Mouse (Mus musculus): ENCODE data around the gene 1520401A03Rik. TPM values are rescaled to one million over a fixed set of nuclear protein-coding genes. Genes with fewer than 3 reads are reported as not detected.

1520401A03Rik gene
- polyA plus RNA-seq, 1 experiment from 2014 or later: 0.21 TPM

- Histone ChIP-seq H3K4me3 (ENCODE audit: low read depth, low read length) (peak within 1 kb of the TSS; percentile 31), H3K9me3 (ENCODE audit: control insufficient read depth, low read length) (no peaks in the 10 kb centered on the region), H3K36me3 (ENCODE audit: control insufficient read depth, insufficient read depth, low read length) (no peaks in the 10 kb centered on the region; the same call in 1 of the 2 replicates), H3K4me2 (ENCODE audit: low read depth, low read length) (peak within 1 kb of the TSS; percentile 74), H3K9ac (replicated peaks; ENCODE audit: low read depth, low read length) (peak within 1 kb of the TSS; percentile 46; the same call in 1 of the 2 replicates), H3K27me3 (ENCODE audit: control insufficient read depth, insufficient read depth, low read length) (peaks cover 36% of the 10 kb centered on the region), H3K4me1 (ENCODE audit: control insufficient read depth, insufficient read depth, low read length) (peaks cover 16% of the 10 kb centered on the region; the same call in 1 of the 2 replicates), H3K27ac (ENCODE audit: low read depth, low read length) (no peak within 1 kb of the TSS)
- WGBS: under 1% methylated on average over 40 of the region's 45 CpGs
- no peak for ATAC-seq (ENCODE audit: low read depth)
Measured at GRCm38 (mm10) chr17:23745301-23746251, 23.0 kb upstream of the 1520401A03Rik start, which contains the start of gene Kremen2. TSS of gene Kremen2 (minus strand) at chr17:23745833.

- Histone ChIP-seq H3K36me3 (ENCODE audit: control insufficient read depth, insufficient read depth, low read length) (no peaks in the 10 kb centered on the region), H3K4me2 (ENCODE audit: low read depth, low read length) (peak overlapping the region; percentile 74; the same call in 1 of the 2 replicates), H3K4me1 (ENCODE audit: control insufficient read depth, insufficient read depth, low read length) (peaks cover 18% of the 10 kb centered on the region; the same call in 1 of the 2 replicates), H3K9me3 (ENCODE audit: control insufficient read depth, low read length) (no peaks in the 10 kb centered on the region), H3K27me3 (ENCODE audit: control insufficient read depth, insufficient read depth, low read length) (peaks cover 36% of the 10 kb centered on the region), H3K9ac (replicated peaks; ENCODE audit: low read depth, low read length) (no peak overlapping the region), H3K27ac (ENCODE audit: low read depth, low read length) (no peak overlapping the region), H3K4me3 (ENCODE audit: low read depth, low read length) (peak overlapping the region; percentile 31; the same call in 1 of the 2 replicates)
- 1% methylated on average over 14 of the region's 14 CpGs for WGBS
- ATAC-seq (ENCODE audit: low read depth): no peak
Measured at GRCm38 (mm10) chr17:23744651-23745050, 22.1 kb upstream of the 1520401A03Rik start.

- Histone ChIP-seq H3K4me3 (ENCODE audit: low read depth, low read length) (no peak overlapping the region), H3K4me1 (ENCODE audit: control insufficient read depth, insufficient read depth, low read length) (peaks cover 20% of the 10 kb centered on the region), H3K27ac (ENCODE audit: low read depth, low read length) (no peak overlapping the region), H3K27me3 (ENCODE audit: control insufficient read depth, insufficient read depth, low read length) (peaks cover 36% of the 10 kb centered on the region), H3K4me2 (ENCODE audit: low read depth, low read length) (no peak overlapping the region), H3K36me3 (ENCODE audit: control insufficient read depth, insufficient read depth, low read length) (no peaks in the 10 kb centered on the region), H3K9me3 (ENCODE audit: control insufficient read depth, low read length) (no peaks in the 10 kb centered on the region), H3K9ac (replicated peaks; ENCODE audit: low read depth, low read length) (no peak overlapping the region)
- WGBS: 14% methylated on average over 8 of the region's 8 CpGs
- ATAC-seq (ENCODE audit: low read depth): no peak
Measured at GRCm38 (mm10) chr17:23744076-23744475, 21.5 kb upstream of the 1520401A03Rik start.

GRCm38 (mm10) chr17:23742941-23743340 is 20.4 kb upstream of the 1520401A03Rik start:
- Histone ChIP-seq H3K4me1 (ENCODE audit: control insufficient read depth, insufficient read depth, low read length) (peaks cover 29% of the 10 kb centered on the region), H3K4me2 (ENCODE audit: low read depth, low read length) (peak overlapping the region; percentile 33; the same call in 1 of the 2 replicates), H3K27ac (ENCODE audit: low read depth, low read length) (no peak overlapping the region), H3K27me3 (ENCODE audit: control insufficient read depth, insufficient read depth, low read length) (peaks cover 36% of the 10 kb centered on the region), H3K9me3 (ENCODE audit: control insufficient read depth, low read length) (no peaks in the 10 kb centered on the region), H3K4me3 (ENCODE audit: low read depth, low read length) (no peak overlapping the region), H3K36me3 (ENCODE audit: control insufficient read depth, insufficient read depth, low read length) (no peaks in the 10 kb centered on the region; the same call in 1 of the 2 replicates), H3K9ac (replicated peaks; ENCODE audit: low read depth, low read length) (no peak overlapping the region)
- 63% methylated on average over 12 of the region's 12 CpGs for WGBS
- ATAC-seq (ENCODE audit: low read depth): no peak

GRCm38 (mm10) chr17:23742210-23742793 is 19.7 kb upstream of the 1520401A03Rik start:
- WGBS: 7% methylated on average over 44 of the region's 44 CpGs

GRCm38 (mm10) chr17:23741359-23742209 is 19.0 kb upstream of the 1520401A03Rik start:
- Histone ChIP-seq H3K36me3 (ENCODE audit: control insufficient read depth, insufficient read depth, low read length) (peaks cover 12% of the 10 kb centered on the region), H3K27me3 (ENCODE audit: control insufficient read depth, insufficient read depth, low read length) (peaks cover 36% of the 10 kb centered on the region), H3K4me1 (ENCODE audit: control insufficient read depth, insufficient read depth, low read length) (peaks cover 32% of the 10 kb centered on the region), H3K9ac (replicated peaks; ENCODE audit: low read depth, low read length) (no peak overlapping the region), H3K4me2 (ENCODE audit: low read depth, low read length) (no peak overlapping the region), H3K9me3 (ENCODE audit: control insufficient read depth, low read length) (no peaks in the 10 kb centered on the region), H3K27ac (ENCODE audit: low read depth, low read length) (no peak overlapping the region), H3K4me3 (ENCODE audit: low read depth, low read length) (peak overlapping the region; percentile 22; the same call in 1 of the 2 replicates)
- no peak for ATAC-seq (ENCODE audit: low read depth)
- 46% methylated on average over 38 of the region's 38 CpGs for WGBS

More at GRCm38 (mm10) chr17:23742210-23742793, 19.7 kb upstream of the 1520401A03Rik start:
- Histone ChIP-seq H3K27me3 (ENCODE audit: control insufficient read depth, insufficient read depth, low read length) (peaks cover 36% of the 10 kb centered on the region), H3K9me3 (ENCODE audit: control insufficient read depth, low read length) (no peaks in the 10 kb centered on the region), H3K4me3 (ENCODE audit: low read depth, low read length) (peak overlapping the region; percentile 22; the same call in 1 of the 2 replicates), H3K27ac (ENCODE audit: low read depth, low read length) (no peak overlapping the region), H3K9ac (replicated peaks; ENCODE audit: low read depth, low read length) (0 out of 2 replicates have a peak overlapping the region, but pooled peaks have one; percentile 21), H3K4me2 (ENCODE audit: low read depth, low read length) (peak overlapping the region; percentile 33), H3K36me3 (ENCODE audit: control insufficient read depth, insufficient read depth, low read length) (peaks cover 6% of the 10 kb centered on the region), H3K4me1 (ENCODE audit: control insufficient read depth, insufficient read depth, low read length) (peaks cover 32% of the 10 kb centered on the region)
- ATAC-seq (ENCODE audit: low read depth): no peak

GRCm38 (mm10) chr17:23740598-23741021 is 18.0 kb upstream of the 1520401A03Rik start, which contains the start of gene Paqr4:
TSS of gene Paqr4 (minus strand) at chr17:23740867.
- 4% methylated on average over 13 of the region's 13 CpGs for WGBS
- no peaks in the 10 kb centered on the region for H3K9me3 ChIP-seq (ENCODE audit: control insufficient read depth, low read length)
- H3K27me3 ChIP-seq (ENCODE audit: control insufficient read depth, insufficient read depth, low read length): peaks cover 33% of the 10 kb centered on the region
- peaks cover 12% of the 10 kb centered on the region for H3K36me3 ChIP-seq (ENCODE audit: control insufficient read depth, insufficient read depth, low read length)
- ATAC-seq (ENCODE audit: low read depth): peak; percentile 16
- peak within 1 kb of the TSS; percentile 81 for H3K4me3 ChIP-seq (ENCODE audit: low read depth, low read length)
- peak within 1 kb of the TSS; percentile 70 for H3K9ac ChIP-seq (replicated peaks; ENCODE audit: low read depth, low read length)
- H3K4me2 ChIP-seq (ENCODE audit: low read depth, low read length): peak within 1 kb of the TSS; percentile 79
- peaks cover 27% of the 10 kb centered on the region for H3K4me1 ChIP-seq (ENCODE audit: control insufficient read depth, insufficient read depth, low read length)
- H3K27ac ChIP-seq (ENCODE audit: low read depth, low read length): peak within 1 kb of the TSS; percentile 40

GRCm38 (mm10) chr17:23740136-23740584 is 17.6 kb upstream of the 1520401A03Rik start:
- Histone ChIP-seq H3K9me3 (ENCODE audit: control insufficient read depth, low read length) (no peaks in the 10 kb centered on the region), H3K27ac (ENCODE audit: low read depth, low read length) (peak overlapping the region; percentile 40), H3K4me3 (ENCODE audit: low read depth, low read length) (peak overlapping the region; percentile 81), H3K4me1 (ENCODE audit: control insufficient read depth, insufficient read depth, low read length) (peaks cover 25% of the 10 kb centered on the region), H3K36me3 (ENCODE audit: control insufficient read depth, insufficient read depth, low read length) (peaks cover 15% of the 10 kb centered on the region), H3K27me3 (ENCODE audit: control insufficient read depth, insufficient read depth, low read length) (peaks cover 33% of the 10 kb centered on the region), H3K4me2 (ENCODE audit: low read depth, low read length) (peak overlapping the region; percentile 79), H3K9ac (replicated peaks; ENCODE audit: low read depth, low read length) (peak overlapping the region; percentile 70)
- ATAC-seq (ENCODE audit: low read depth): peak; percentile 81
- under 1% methylated on average over 46 of the region's 46 CpGs for WGBS
